Comparison of ENCODE assay signal across 9 mouse cellular contexts in the genomic region with DNA sequence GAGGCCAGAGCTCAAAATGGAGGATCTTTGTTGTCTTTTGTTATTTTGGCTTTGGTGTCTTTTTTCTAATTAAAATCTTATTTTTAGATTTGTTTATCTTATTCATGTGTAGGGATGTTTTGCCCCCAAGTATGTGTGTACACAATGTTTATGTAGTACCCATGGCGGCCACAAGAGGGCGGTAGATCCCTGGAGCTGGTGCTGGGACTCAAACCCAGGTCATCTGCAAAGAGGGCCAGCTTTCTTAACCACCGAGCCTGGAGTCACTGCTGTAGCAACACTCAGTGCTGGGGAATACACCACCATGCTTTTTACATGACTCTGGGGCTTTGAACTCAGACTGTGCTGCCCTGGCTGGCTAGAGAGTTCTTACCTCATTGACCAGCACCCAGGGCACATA. TPM values are rescaled to one million over a fixed set of nuclear protein-coding genes. Genes with fewer than 3 reads are reported as not detected.
DNase-seq lines count a peak whose midpoint lies in the region; ATAC-seq and TF ChIP-seq lines count a peak whose summit lies in the region.
"Had no signal": no experiment of that assay in that cellular context is flagged by ENCODE, and none has a peak within 500 bp of the region (broad histone marks: within the 10 kb centered on the region; RNA-seq: fewer than 3 reads in every experiment).

No protein-coding gene starts in this region.

- H3K9me3 ChIP-seq in forebrain, embryonic 11.5 days (ENCODE audit: control insufficient read depth, low read length): no peaks in the 10 kb centered on the region
- H3K9me3 ChIP-seq in forebrain, embryonic 12.5 days: no peaks in the 10 kb centered on the region
- no peaks in the 10 kb centered on the region for H3K9me3 ChIP-seq in embryonic facial prominence, embryonic 11.5 days (replicated peaks; ENCODE audit: control insufficient read depth, low read length)
- H3K9me3 ChIP-seq in hindbrain, embryonic 13.5 days: no peaks in the 10 kb centered on the region
- H3K9me3 ChIP-seq: heart, embryonic 15.5 days had no signal

- H3K4me3 ChIP-seq in forebrain, embryonic 11.5 days (ENCODE audit: low read depth, low read length): no peak overlapping the region
- no peak overlapping the region for H3K4me3 ChIP-seq in forebrain, embryonic 12.5 days (replicated peaks)
- H3K4me3 ChIP-seq in testis, adult 2 months (ENCODE audit: control insufficient read depth, low read depth, low read length): no peak overlapping the region
- no peak overlapping the region for H3K4me3 ChIP-seq in embryonic facial prominence, embryonic 11.5 days (ENCODE audit: low read depth, low read length)
- H3K4me3 ChIP-seq in hindbrain, embryonic 13.5 days: no peak overlapping the region
- H3K4me3 ChIP-seq: heart, embryonic 15.5 days had no signal

- peak; percentile 80 for DNase-seq in forebrain, embryonic 11.5 days (ENCODE audit: low spot score)
- no peak for DNase-seq in testis, postnatal 14 days (ENCODE audit: low spot score)
- peak; percentile 64 for DNase-seq in embryonic facial prominence, embryonic 11.5 days (ENCODE audit: low spot score)
- peak; percentile 76 for DNase-seq in lung, postnatal 36 days
- peak; percentile 80 for DNase-seq in thymus, postnatal 25 days

- TF ChIP-seq POLR2A in testis, adult 2 months (IDR thresholded peaks at IDR 0.05; ENCODE audit: control insufficient read depth, low read depth, low read length): no peak

- H3K36me3 ChIP-seq in forebrain, embryonic 11.5 days (ENCODE audit: control insufficient read depth, insufficient read depth, low read length): no peaks in the 10 kb centered on the region; the same call in 1 of the 2 replicates
- peaks cover 13% of the 10 kb centered on the region for H3K36me3 ChIP-seq in forebrain, embryonic 12.5 days (replicated peaks)
- no peaks in the 10 kb centered on the region for H3K36me3 ChIP-seq in testis, adult 2 months (ENCODE audit: control insufficient read depth, insufficient read depth, low read length)
- peaks cover under 1% of the 10 kb centered on the region; the same call in 1 of the 2 replicates for H3K36me3 ChIP-seq in embryonic facial prominence, embryonic 11.5 days (replicated peaks; ENCODE audit: control insufficient read depth, insufficient read depth, low read depth, low read length)
- peaks cover 25% of the 10 kb centered on the region for H3K36me3 ChIP-seq in hindbrain, embryonic 13.5 days

- H3K4me2 ChIP-seq in forebrain, embryonic 11.5 days (ENCODE audit: low read depth, low read length, severe bottlenecking): no peak overlapping the region
- no peak overlapping the region for H3K4me2 ChIP-seq in forebrain, embryonic 12.5 days
- no peak overlapping the region for H3K4me2 ChIP-seq in embryonic facial prominence, embryonic 11.5 days (ENCODE audit: low read depth, low read length)
- no peak overlapping the region for H3K4me2 ChIP-seq in hindbrain, embryonic 13.5 days
- H3K4me2 ChIP-seq: heart, embryonic 15.5 days had no signal

- no peak overlapping the region for H3K27ac ChIP-seq in forebrain, embryonic 11.5 days (ENCODE audit: low read depth, low read length)
- no peak overlapping the region for H3K27ac ChIP-seq in forebrain, embryonic 12.5 days
- H3K27ac ChIP-seq in testis, adult 2 months (ENCODE audit: control insufficient read depth, insufficient read depth, low read depth, low read length): no peak overlapping the region
- H3K27ac ChIP-seq in embryonic facial prominence, embryonic 11.5 days (replicated peaks; ENCODE audit: low read depth, low read length): no peak overlapping the region
- no peak overlapping the region for H3K27ac ChIP-seq in hindbrain, embryonic 13.5 days
- H3K27ac ChIP-seq: heart, embryonic 15.5 days had no signal

- WGBS in forebrain, embryonic 11.5 days: 8% methylated on average over 3 of the region's 3 CpGs
- 6% methylated on average over 3 of the region's 3 CpGs for WGBS in forebrain, embryonic 12.5 days
- WGBS in embryonic facial prominence, embryonic 11.5 days: 3% methylated on average over 3 of the region's 3 CpGs
- 3% methylated on average over 3 of the region's 3 CpGs for WGBS in hindbrain, embryonic 13.5 days

- H3K27me3 ChIP-seq in forebrain, embryonic 11.5 days (ENCODE audit: control insufficient read depth, insufficient read depth, low read length): no peaks in the 10 kb centered on the region
- H3K27me3 ChIP-seq in forebrain, embryonic 12.5 days: peaks cover 17% of the 10 kb centered on the region
- H3K27me3 ChIP-seq in testis, adult 2 months (ENCODE audit: control insufficient read depth, insufficient read depth, low read length): no peaks in the 10 kb centered on the region
- H3K27me3 ChIP-seq in embryonic facial prominence, embryonic 11.5 days (ENCODE audit: control insufficient read depth, insufficient read depth, low read length): no peaks in the 10 kb centered on the region
- H3K27me3 ChIP-seq in hindbrain, embryonic 13.5 days: peaks cover 28% of the 10 kb centered on the region
- H3K27me3 ChIP-seq: heart, embryonic 15.5 days had no signal

- peaks cover 12% of the 10 kb centered on the region for H3K4me1 ChIP-seq in forebrain, embryonic 11.5 days (replicated peaks; ENCODE audit: control insufficient read depth, insufficient read depth, low read length)
- H3K4me1 ChIP-seq in forebrain, embryonic 12.5 days: peaks cover 43% of the 10 kb centered on the region
- peaks cover 23% of the 10 kb centered on the region for H3K4me1 ChIP-seq in testis, adult 2 months (ENCODE audit: control insufficient read depth, insufficient read depth, low read length)
- H3K4me1 ChIP-seq in embryonic facial prominence, embryonic 11.5 days (ENCODE audit: control insufficient read depth, insufficient read depth, low read length): peaks cover 3% of the 10 kb centered on the region
- H3K4me1 ChIP-seq in hindbrain, embryonic 13.5 days (replicated peaks): peaks cover 37% of the 10 kb centered on the region

- no peak overlapping the region for H3K9ac ChIP-seq in forebrain, embryonic 11.5 days (ENCODE audit: low read length)
- no peak overlapping the region for H3K9ac ChIP-seq in forebrain, embryonic 12.5 days
- H3K9ac ChIP-seq in embryonic facial prominence, embryonic 11.5 days (replicated peaks; ENCODE audit: low read length): no peak overlapping the region
- no peak overlapping the region for H3K9ac ChIP-seq in hindbrain, embryonic 13.5 days
- H3K9ac ChIP-seq: heart, embryonic 15.5 days had no signal

- TF ChIP-seq CTCF in testis, adult 2 months (IDR thresholded peaks at IDR 0.05; ENCODE audit: control insufficient read depth, insufficient read depth, insufficient replicate concordance, low read depth, low read length): peak; percentile 88; the same call in 1 of the 2 replicates

- no peak for ATAC-seq in forebrain, embryonic 11.5 days (replicated peaks; ENCODE audit: low FRiP score)
- ATAC-seq in forebrain, embryonic 12.5 days (ENCODE audit: low FRiP score): no peak
- ATAC-seq in embryonic facial prominence, embryonic 11.5 days (replicated peaks; ENCODE audit: insufficient number of reproducible peaks, low FRiP score, low TSS enrichment, low read depth): no peak
- ATAC-seq in hindbrain, embryonic 13.5 days (ENCODE audit: low FRiP score): no peak

RNA-seq across cellular contexts. Expression of a gene that starts 2.6 kb away (rescaled TPM):
- polyA plus RNA-seq in forebrain, embryonic 11.5 days (2014; fragmentation: Nextera tagmentation; extraction: Ambion mirVana): 31.0 and 34.1 TPM in 2 replicates
- polyA plus RNA-seq in forebrain, embryonic 12.5 days (2016; fragmentation: Nextera tagmentation; extraction: Ambion mirVana): 33.2 and 34.5 TPM in 2 replicates
- polyA plus RNA-seq in testis, adult 2 months (2012; rRNA removed): 13.5 and 14.4 TPM in 2 replicates
- polyA plus RNA-seq in embryonic facial prominence, embryonic 11.5 days (2014; fragmentation: Nextera tagmentation; extraction: Ambion mirVana): 25.8 and 33.5 TPM in 2 replicates
- 40.8 and 44.5 TPM in 2 replicates for polyA plus RNA-seq in hindbrain, embryonic 13.5 days (2015; fragmentation: Nextera tagmentation; extraction: Ambion mirVana)

RNA-seq across cellular contexts. Expression of a gene that starts 8.9 kb away (rescaled TPM):
- polyA plus RNA-seq in forebrain, embryonic 11.5 days (2014; fragmentation: Nextera tagmentation; extraction: Ambion mirVana): 42.7 and 49.7 TPM in 2 replicates
- 87.8 and 95.4 TPM in 2 replicates for polyA plus RNA-seq in forebrain, embryonic 12.5 days (2016; fragmentation: Nextera tagmentation; extraction: Ambion mirVana)
- 7.9 and 8.2 TPM in 2 replicates for polyA plus RNA-seq in testis, adult 2 months (2012; rRNA removed)
- polyA plus RNA-seq in embryonic facial prominence, embryonic 11.5 days (2014; fragmentation: Nextera tagmentation; extraction: Ambion mirVana): 24.8 and 31.6 TPM in 2 replicates
- polyA plus RNA-seq in hindbrain, embryonic 13.5 days (2015; fragmentation: Nextera tagmentation; extraction: Ambion mirVana): 352 and 355 TPM in 2 replicates

RNA-seq across cellular contexts. Expression of a gene that starts 13.2 kb away (rescaled TPM):
- polyA plus RNA-seq in forebrain, embryonic 11.5 days (2014; fragmentation: Nextera tagmentation; extraction: Ambion mirVana): 58.9 and 61.6 TPM in 2 replicates
- polyA plus RNA-seq in forebrain, embryonic 12.5 days (2016; fragmentation: Nextera tagmentation; extraction: Ambion mirVana): 72.7 and 79.1 TPM in 2 replicates
- polyA plus RNA-seq in testis, adult 2 months (2012; rRNA removed): 25.1 and 30.8 TPM in 2 replicates
- polyA plus RNA-seq in embryonic facial prominence, embryonic 11.5 days (2014; fragmentation: Nextera tagmentation; extraction: Ambion mirVana): 30.1 and 33.4 TPM in 2 replicates
- 90.0 and 94.1 TPM in 2 replicates for polyA plus RNA-seq in hindbrain, embryonic 13.5 days (2015; fragmentation: Nextera tagmentation; extraction: Ambion mirVana)

RNA-seq across cellular contexts. Expression of a gene that starts 39.8 kb away (rescaled TPM):
- 0.13 and 0.37 TPM in 2 replicates for polyA plus RNA-seq in forebrain, embryonic 11.5 days (2014; fragmentation: Nextera tagmentation; extraction: Ambion mirVana)
- polyA plus RNA-seq in forebrain, embryonic 12.5 days (2016; fragmentation: Nextera tagmentation; extraction: Ambion mirVana): 0.14 and 0.17 TPM in 2 replicates
- polyA plus RNA-seq in testis, adult 2 months (2012; rRNA removed): 1.1 TPM in 2 replicates
- polyA plus RNA-seq in embryonic facial prominence, embryonic 11.5 days (2014; fragmentation: Nextera tagmentation; extraction: Ambion mirVana): 0.06 and 0.20 TPM in 2 replicates
- 0.14 and 0.23 TPM in 2 replicates for polyA plus RNA-seq in hindbrain, embryonic 13.5 days (2015; fragmentation: Nextera tagmentation; extraction: Ambion mirVana)

RNA-seq across cellular contexts. Expression of a gene that starts 41.5 kb away (rescaled TPM):
- polyA plus RNA-seq in forebrain, embryonic 11.5 days (2014; fragmentation: Nextera tagmentation; extraction: Ambion mirVana): 15.9 and 17.4 TPM in 2 replicates
- polyA plus RNA-seq in forebrain, embryonic 12.5 days (2016; fragmentation: Nextera tagmentation; extraction: Ambion mirVana): 14.5 and 16.8 TPM in 2 replicates
- polyA plus RNA-seq in testis, adult 2 months (2012; rRNA removed): 11.0 and 13.1 TPM in 2 replicates
- 8.3 and 9.7 TPM in 2 replicates for polyA plus RNA-seq in embryonic facial prominence, embryonic 11.5 days (2014; fragmentation: Nextera tagmentation; extraction: Ambion mirVana)
- 16.4 and 17.4 TPM in 2 replicates for polyA plus RNA-seq in hindbrain, embryonic 13.5 days (2015; fragmentation: Nextera tagmentation; extraction: Ambion mirVana)
